Mouse (Mus musculus) kidney, postnatal 14 days (tissue): ENCODE measurements around the gene Cst7.
A peak's percentile ranks its signal among the peaks of the same experiment; 100 is the strongest.
"Not testable (repeated sequence)": the region's sequence is repeated elsewhere in the genome, so short reads cannot be mapped to it uniquely, and the experiment has no call there.

Source experiments
- DNase-seq: peaks from one replicate; pipeline ENCODE4 v3.0.0; 2022; ENCODE audit warnings: mixed read lengths

Gene Cst7

GRCm38 (mm10) chr2:150569847-150570590 lies at the start of gene Cst7:
TSS of gene Cst7 (plus strand) at chr2:150570415.
- no peak for DNase-seq

GRCm38 (mm10) chr2:150525703-150526207 lies 44.5 kb upstream of the Cst7 start:
- DNase-seq: no peak

- not testable (repeated sequence) for DNase-seq
Observed at GRCm38 (mm10) chr2:150549576-150549975, 20.6 kb upstream of the Cst7 start.

GRCm38 (mm10) chr2:150558568-150558967 lies 11.6 kb upstream of the Cst7 start:
- peak; percentile 39 for DNase-seq

- no peak for DNase-seq
Observed at GRCm38 (mm10) chr2:150567051-150567450, 3.2 kb upstream of the Cst7 start.

GRCm38 (mm10) chr2:150570761-150571160 lies 546 bp downstream of the Cst7 start:
- no peak for DNase-seq

- no peak for DNase-seq
Observed at GRCm38 (mm10) chr2:150572463-150572862, 2.2 kb downstream of the Cst7 start.

GRCm38 (mm10) chr2:150576256-150576655 lies 6.0 kb downstream of the Cst7 start:
- no peak for DNase-seq

GRCm38 (mm10) chr2:150578603-150579002 lies 8.4 kb downstream of the Cst7 start:
- no peak for DNase-seq

GRCm38 (mm10) chr2:150579628-150580027 lies 9.4 kb downstream of the Cst7 start:
- DNase-seq: no peak

- DNase-seq: no peak
Observed at GRCm38 (mm10) chr2:150589076-150589475, 18.9 kb downstream of the Cst7 start.

- peak; percentile 61 for DNase-seq
Observed at GRCm38 (mm10) chr2:150595411-150596190, 25.4 kb downstream of the Cst7 start.

GRCm38 (mm10) chr2:150600263-150600662 lies 30.0 kb downstream of the Cst7 start:
- peak; percentile 38 for DNase-seq

- no peak for DNase-seq
Observed at GRCm38 (mm10) chr2:150602166-150602565, 32.0 kb downstream of the Cst7 start.

- DNase-seq: no peak
Observed at GRCm38 (mm10) chr2:150604802-150605201, 34.6 kb downstream of the Cst7 start.

GRCm38 (mm10) chr2:150607086-150607485 lies 36.9 kb downstream of the Cst7 start:
- no peak for DNase-seq

GRCm38 (mm10) chr2:150608087-150608799 lies 38.0 kb downstream of the Cst7 start, which contains the start of gene Apmap:
TSS of gene Apmap (minus strand) at chr2:150608567.
- DNase-seq: peak; percentile 98

- DNase-seq: peak; percentile 78
Observed at GRCm38 (mm10) chr2:150608872-150609560, 38.8 kb downstream of the Cst7 start.

GRCm38 (mm10) chr2:150610097-150610496 lies 39.9 kb downstream of the Cst7 start:
- no peak for DNase-seq

GRCm38 (mm10) chr2:150621698-150622097 lies 51.5 kb downstream of the Cst7 start:
- no peak for DNase-seq

- DNase-seq: no peak
Observed at GRCm38 (mm10) chr2:150623957-150624356, 53.7 kb downstream of the Cst7 start.

- DNase-seq: no peak
Observed at GRCm38 (mm10) chr2:150624926-150625325, 54.7 kb downstream of the Cst7 start.
